Mouse (Mus musculus) myocyte (in vitro differentiated cells): ENCODE results near the gene Lrp5.

Experiments used
- E2F4 ChIP-seq: IDR thresholded peaks from one replicate; pipeline ENCODE4 v1.6.1; 2011; ENCODE audit warnings: mild to moderate bottlenecking, control low read depth, moderate library complexity; ENCODE audit not compliant: insufficient read depth
- MAX ChIP-seq: IDR thresholded peaks from one replicate; pipeline ENCODE4 v1.6.1; 2011; ENCODE audit warnings: low read depth, mild to moderate bottlenecking, control low read depth
- POLR2A ChIP-seq: IDR thresholded peaks from one replicate; pipeline ENCODE4 v1.6.1; 2011; ENCODE audit warnings: low read depth, mild to moderate bottlenecking, control low read depth, moderate library complexity; ENCODE audit not compliant: insufficient read length
- POLR2AphosphoS2 ChIP-seq: IDR thresholded peaks from one replicate; pipeline ENCODE4 v1.6.1; 2011; ENCODE audit warnings: low read depth, control low read depth; ENCODE audit not compliant: insufficient read length

- TF ChIP-seq POLR2AphosphoS2, result no peak
- no peak for TF ChIP-seq MAX
- no peak for TF ChIP-seq POLR2A
- TF ChIP-seq E2F4, result no peak
These were observed 75.5 kb downstream of the Lrp5 start for GRCm38 (mm10) chr19:3610886-3611285.
